Mouse (Mus musculus) brown adipose tissue, adult 24 weeks (tissue): ENCODE measurements around the gene Rfxank. TPM values are rescaled to one million over a fixed set of nuclear protein-coding genes. Genes with fewer than 3 reads are reported as not detected.

Experiments
- H3K27ac ChIP-seq: fragments of 200-500 bp; replicated peaks from 2 replicates; pipeline ENCODE4 v1.5.1; 2012; ENCODE audit warnings: low read depth, mild to moderate bottlenecking, low read length
- H3K4me1 ChIP-seq: fragments of 200-500 bp; 2 replicates; pipeline ENCODE4 v1.6.1; 2012; ENCODE audit warnings: low read length, mixed read lengths; ENCODE audit not compliant: control insufficient read depth, insufficient read depth, insufficient read length
- H3K4me3 ChIP-seq: fragments of 200-500 bp; 2 replicates; pipeline ENCODE4 v1.5.1; 2012; ENCODE audit warnings: low read depth, mild to moderate bottlenecking, low read length, moderate library complexity; ENCODE audit not compliant: insufficient read depth
- polyA plus RNA-seq: library from polyadenylated mRNA; stranded (reverse); fragments of >200 nt; gene quantifications from 2 replicates; pipeline ENCODE4 v1.2.4, GENCODE M21; 2012; ENCODE audit not compliant: missing spikeins, insufficient read depth, insufficient read length

Gene Rfxank
- polyA plus RNA-seq, 1 experiment = 21.4 TPM

- H3K27ac ChIP-seq = no peak overlapping the region
- H3K4me3 ChIP-seq = no peak overlapping the region
- no peaks in the 10 kb centered on the region for H3K4me1 ChIP-seq
Measured at GRCm38 (mm10) chr8:70099276-70099675, 39.7 kb downstream of the Rfxank start.

DNA sequence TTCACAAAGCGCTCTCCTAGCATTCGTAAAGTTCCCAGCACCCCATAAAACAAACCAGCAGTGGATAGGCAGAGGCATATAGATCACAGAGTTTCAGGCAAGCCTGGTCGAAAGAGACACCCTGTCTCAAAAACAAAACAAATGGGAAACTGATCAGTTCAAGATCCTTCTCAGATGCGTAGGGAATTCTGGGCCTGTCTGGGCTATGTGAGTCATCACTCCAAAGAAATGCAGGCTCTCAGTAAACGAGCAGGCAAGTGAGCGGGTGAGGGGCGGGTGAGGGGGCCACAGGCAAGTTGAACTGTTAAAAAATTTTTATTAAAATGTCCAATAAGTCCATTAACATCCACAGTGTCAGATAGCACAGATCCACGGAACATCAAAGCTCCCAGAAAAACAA lies 46.2 kb downstream of the Rfxank start:
- Histone ChIP-seq H3K27ac (no peak overlapping the region), H3K4me3 (no peak overlapping the region), H3K4me1 (no peaks in the 10 kb centered on the region)

- Histone ChIP-seq H3K4me1 (no peaks in the 10 kb centered on the region), H3K27ac (no peak overlapping the region), H3K4me3 (no peak overlapping the region)
Measured at GRCm38 (mm10) chr8:70089296-70089960, 49.5 kb downstream of the Rfxank start.

DNA sequence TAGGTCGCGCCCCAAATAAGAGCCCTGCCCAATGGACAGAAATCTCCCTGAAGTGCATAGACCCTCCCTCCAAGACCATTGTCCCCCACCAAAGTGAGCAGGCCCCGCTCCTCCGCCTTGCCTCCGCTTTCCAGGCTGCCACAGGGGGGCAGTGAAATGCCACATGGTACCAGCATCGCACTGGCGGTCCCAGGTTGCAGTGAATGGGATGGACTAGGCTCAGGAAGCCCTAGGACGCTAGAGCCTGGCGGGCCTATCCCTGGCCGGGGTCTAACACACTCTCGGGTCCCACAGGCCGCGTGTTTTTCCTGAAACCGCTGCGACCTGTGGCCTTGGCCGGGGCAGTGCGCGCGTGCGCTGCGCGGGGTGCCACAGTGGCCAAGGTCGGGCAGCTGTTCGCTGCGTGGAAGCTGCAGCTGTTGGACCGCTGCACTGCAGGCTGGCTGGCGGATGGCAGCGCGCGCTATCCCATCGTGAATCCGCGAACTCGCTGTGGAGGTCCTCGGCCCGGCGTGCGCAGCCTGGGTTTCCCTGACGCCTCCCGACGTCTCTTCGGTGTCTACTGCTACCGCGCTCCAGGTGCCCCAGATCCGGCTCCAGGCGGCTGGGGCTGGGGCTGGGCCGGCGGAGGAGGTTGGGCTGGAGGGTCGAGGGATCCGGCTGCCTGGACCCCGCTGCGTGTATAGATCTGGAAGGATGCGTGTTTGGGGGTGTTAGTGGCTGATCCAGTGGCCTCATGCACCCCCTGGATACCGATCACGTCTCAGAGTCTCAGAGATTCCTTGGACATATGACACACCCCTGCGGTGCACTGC lies 50.9 kb downstream of the Rfxank start:
- H3K27ac ChIP-seq = no peak overlapping the region
- H3K4me1 ChIP-seq = no peaks in the 10 kb centered on the region
- H3K4me3 ChIP-seq = no peak overlapping the region

DNA sequence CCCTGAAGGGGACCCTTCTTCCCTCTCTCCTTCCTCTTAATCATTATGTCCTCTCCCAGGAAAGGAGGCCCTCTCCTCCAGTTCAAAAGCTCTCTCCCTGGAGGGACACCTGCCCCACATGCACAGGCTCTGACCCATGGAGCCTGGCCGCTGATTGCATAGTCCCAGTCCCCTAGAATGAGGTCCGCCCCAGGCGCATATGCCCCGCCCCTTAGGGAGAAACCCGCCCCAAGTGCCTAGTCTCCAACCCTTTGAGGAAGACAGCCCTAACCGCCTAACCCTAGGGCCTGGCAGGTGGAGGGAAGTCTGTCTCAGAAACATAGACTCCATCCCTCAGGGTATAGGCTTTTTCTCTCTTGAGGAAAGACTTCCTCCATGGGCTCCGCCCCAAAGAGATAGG lies 51.7 kb downstream of the Rfxank start:
- Histone ChIP-seq H3K27ac (no peak overlapping the region), H3K4me3 (no peak overlapping the region), H3K4me1 (no peaks in the 10 kb centered on the region)

DNA sequence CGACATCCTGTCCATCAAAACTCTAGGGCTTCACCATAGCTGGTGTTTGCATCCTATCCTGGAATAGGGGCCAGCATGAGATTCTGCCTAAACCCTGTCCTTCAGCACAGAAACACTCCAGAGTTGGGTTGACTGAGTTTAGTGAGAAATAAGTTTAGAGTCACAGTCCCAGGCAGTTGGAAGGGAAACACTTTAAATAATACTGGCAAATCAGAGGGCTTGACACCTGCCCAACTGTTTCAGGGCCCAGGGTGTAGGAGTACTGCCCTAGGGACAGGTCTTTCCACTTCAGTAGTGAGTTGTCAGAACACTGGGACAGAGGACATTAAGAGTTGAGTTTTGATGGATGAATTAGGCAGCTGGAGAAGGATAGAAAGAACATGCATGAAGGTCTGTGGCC lies 52.8 kb downstream of the Rfxank start:
- H3K4me3 ChIP-seq = no peak overlapping the region
- no peaks in the 10 kb centered on the region for H3K4me1 ChIP-seq
- H3K27ac ChIP-seq = no peak overlapping the region

DNA sequence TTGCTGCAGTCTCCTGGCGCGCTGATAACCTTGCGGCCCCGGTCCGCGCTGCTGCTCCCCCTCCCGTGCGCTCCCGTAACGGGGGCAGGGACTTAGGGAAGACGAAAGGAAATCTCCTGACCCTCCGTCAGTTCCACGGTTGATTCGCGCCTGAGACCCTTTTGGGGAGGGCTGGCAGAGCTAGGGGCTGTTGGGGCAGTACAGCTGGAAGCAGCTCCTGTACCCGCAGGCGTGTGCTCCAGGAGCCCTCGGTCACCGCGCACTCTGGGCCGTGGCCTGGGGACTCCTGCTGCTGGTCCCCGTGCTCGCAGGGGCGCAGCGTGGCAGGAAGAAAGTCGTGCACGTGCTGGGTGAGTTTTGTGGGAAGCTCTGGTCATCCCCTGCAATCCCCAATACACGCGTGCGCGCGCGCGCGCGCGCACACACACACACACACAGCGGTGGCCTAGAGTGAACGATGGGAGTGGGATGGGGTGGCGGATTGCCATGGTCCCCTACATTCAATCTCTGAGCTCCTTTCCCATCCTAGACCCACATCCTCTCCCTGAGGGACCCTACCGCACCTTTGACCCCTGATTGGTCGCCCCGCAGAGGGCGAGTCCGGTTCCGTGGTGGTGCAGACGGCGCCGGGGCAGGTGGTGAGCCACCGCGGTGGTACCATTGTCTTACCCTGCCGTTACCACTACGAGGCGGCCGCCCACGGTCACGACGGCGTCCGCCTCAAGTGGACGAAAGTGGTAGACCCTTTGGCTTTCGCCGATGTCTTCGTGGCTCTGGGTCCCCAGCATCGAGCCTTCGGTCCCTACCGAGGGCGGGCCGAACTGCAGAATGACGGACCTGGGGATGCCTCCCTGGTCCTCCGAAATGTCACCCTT lies 54.5 kb downstream of the Rfxank start:
- no peaks in the 10 kb centered on the region for H3K4me1 ChIP-seq
- H3K27ac ChIP-seq = no peak overlapping the region
- peak overlapping the region; percentile 50 for H3K4me3 ChIP-seq

- Histone ChIP-seq H3K4me1 (no peaks in the 10 kb centered on the region), H3K27ac (no peak within 1 kb of the TSS), H3K4me3 (peak within 1 kb of the TSS; percentile 50)
Measured at GRCm38 (mm10) chr8:70083285-70083684, 55.7 kb downstream of the Rfxank start, which contains the start of gene Hapln4. Gene Hapln4, plus strand, starts transcription at chr8:70083457.

DNA sequence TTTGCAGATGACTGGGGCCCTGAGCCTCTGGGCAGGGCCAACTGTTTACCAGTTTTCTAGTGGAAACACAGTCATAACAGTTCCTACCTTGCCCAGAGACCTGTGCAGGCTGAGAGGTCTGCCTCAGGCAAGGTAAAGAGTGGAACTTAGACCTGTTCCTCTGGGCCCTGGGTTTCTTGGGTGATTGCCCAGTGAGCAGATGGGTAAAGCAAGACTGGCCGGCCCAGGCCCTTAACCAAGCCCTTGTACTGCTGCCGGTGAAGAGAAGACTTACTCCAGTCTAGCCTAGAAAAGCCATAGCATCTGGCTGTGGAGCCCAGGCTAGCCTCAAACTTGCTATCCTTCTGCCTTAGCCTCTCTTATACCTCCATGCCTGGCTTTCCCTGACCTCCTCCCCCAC lies 57.0 kb downstream of the Rfxank start:
- H3K4me3 ChIP-seq = no peak overlapping the region
- no peak overlapping the region for H3K27ac ChIP-seq
- H3K4me1 ChIP-seq = no peaks in the 10 kb centered on the region

Other genes with a start within 250 kb of the Rfxank start
- gene Tssk6, start 237.0 kb downstream of the Rfxank start, polyA plus RNA-seq = not detected in 2 replicates
- gene Ndufa13, start 236.6 kb downstream of the Rfxank start, polyA plus RNA-seq = 437 and 615 TPM in 2 replicates
- 8.4 and 10.4 TPM in 2 replicates for gene Yjefn3, start 236.4 kb downstream of the Rfxank start, polyA plus RNA-seq
- gene Gatad2a, start 142.8 kb downstream of the Rfxank start, polyA plus RNA-seq = 33.7 and 35.6 TPM in 2 replicates
- gene Mau2, start 96.4 kb downstream of the Rfxank start, polyA plus RNA-seq = 12.3 and 16.4 TPM in 2 replicates
- gene Sugp1, start 96.3 kb downstream of the Rfxank start, polyA plus RNA-seq = 7.6 and 9.0 TPM in 2 replicates
- gene Tm6sf2, start 66.2 kb downstream of the Rfxank start, polyA plus RNA-seq = not detected in 2 replicates
- gene Hapln4, start 55.7 kb downstream of the Rfxank start, polyA plus RNA-seq = 0.63 and 4.7 TPM in 2 replicates
- gene Ncan, start 18.3 kb downstream of the Rfxank start, polyA plus RNA-seq = 1.9 and 3.2 TPM in 2 replicates
- 8.6 and 12.9 TPM in 2 replicates for gene Nr2c2ap, start 7.8 kb downstream of the Rfxank start, polyA plus RNA-seq
- 63.7 and 77.1 TPM in 2 replicates for gene Borcs8, start 345 bp upstream of the Rfxank start, polyA plus RNA-seq
- not detected in 2 replicates for gene Mef2b, start 557 bp upstream of the Rfxank start, polyA plus RNA-seq
- 20.3 and 22.0 TPM in 2 replicates for gene Tmem161a, start 33.2 kb upstream of the Rfxank start, polyA plus RNA-seq
- 75.9 and 89.9 TPM in 2 replicates for gene Slc25a42, start 73.2 kb upstream of the Rfxank start, polyA plus RNA-seq
- gene Sugp2, start 95.1 kb upstream of the Rfxank start, polyA plus RNA-seq = 5.9 and 10.4 TPM in 2 replicates
- gene Armc6, start 95.3 kb upstream of the Rfxank start, polyA plus RNA-seq = 5.0 and 6.7 TPM in 2 replicates
- 2.8 and 4.5 TPM in 2 replicates for gene Homer3, start 143.7 kb upstream of the Rfxank start, polyA plus RNA-seq
- 14.1 and 18.1 TPM in 2 replicates for gene Ddx49, start 163.3 kb upstream of the Rfxank start, polyA plus RNA-seq
- 158 and 198 TPM in 2 replicates for gene Cope, start 163.4 kb upstream of the Rfxank start, polyA plus RNA-seq
- gene Cers1, start 176.6 kb upstream of the Rfxank start, polyA plus RNA-seq = not detected in 2 replicates
- not detected in 2 replicates for gene Gdf1, start 190.7 kb upstream of the Rfxank start, polyA plus RNA-seq
- gene Upf1, start 214.1 kb upstream of the Rfxank start, polyA plus RNA-seq = 11.7 and 20.8 TPM in 2 replicates
- gene Comp, start 234.4 kb upstream of the Rfxank start, polyA plus RNA-seq = not detected in 2 replicates